ENCODE assay signal across 23 mouse cellular contexts in the genomic region with DNA sequence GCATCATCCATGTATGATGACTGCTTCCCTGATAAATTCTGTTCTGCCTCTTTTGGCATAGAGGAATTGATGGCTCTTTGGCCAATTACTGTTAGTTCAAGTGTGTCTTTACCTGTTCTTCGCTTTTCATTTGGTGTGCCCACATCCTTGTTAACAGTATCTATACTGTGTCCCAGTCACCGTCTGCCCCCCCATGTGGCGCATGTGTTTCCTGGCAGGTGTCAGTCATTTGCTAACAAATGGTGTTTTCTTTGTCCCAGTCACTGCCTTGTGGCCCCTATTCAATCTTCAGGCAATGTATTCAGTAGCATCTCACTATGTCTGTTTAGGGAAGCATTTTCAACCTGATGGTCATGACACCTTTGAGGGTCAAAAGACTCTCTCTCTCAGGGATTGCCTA. TPM values are rescaled to one million over a fixed set of nuclear protein-coding genes. Genes with fewer than 3 reads are reported as not detected.
DNase-seq lines count a peak whose midpoint lies in the region; ATAC-seq and TF ChIP-seq lines count a peak whose summit lies in the region.
"Had no signal": no experiment of that assay in that cellular context is flagged by ENCODE, and none has a peak within 500 bp of the region (broad histone marks: within the 10 kb centered on the region; RNA-seq: fewer than 3 reads in every experiment).

No protein-coding gene starts in this region.

- H3K4me1 ChIP-seq in thymus, adult 2 months (replicated peaks; ENCODE audit: control insufficient read depth, insufficient read depth, low read length): no peaks in the 10 kb centered on the region
- no peaks in the 10 kb centered on the region for H3K4me1 ChIP-seq in forebrain, embryonic 13.5 days
- no peaks in the 10 kb centered on the region for H3K4me1 ChIP-seq in midbrain, postnatal 0 days (ENCODE audit: insufficient read depth, low read length)
- H3K4me1 ChIP-seq: embryonic facial prominence, embryonic 10.5 days; embryonic facial prominence, embryonic 12.5 days had no signal

- no peaks in the 10 kb centered on the region for H3K9me3 ChIP-seq in forebrain, embryonic 13.5 days (replicated peaks)
- H3K9me3 ChIP-seq in midbrain, postnatal 0 days (ENCODE audit: low read length): no peaks in the 10 kb centered on the region
- H3K9me3 ChIP-seq: embryonic facial prominence, embryonic 10.5 days; embryonic facial prominence, embryonic 12.5 days had no signal

- H3K27ac ChIP-seq in thymus, adult 2 months (ENCODE audit: control insufficient read depth, insufficient read depth, low read length): no peak overlapping the region
- no peak overlapping the region for H3K27ac ChIP-seq in forebrain, embryonic 13.5 days
- no peak overlapping the region for H3K27ac ChIP-seq in midbrain, postnatal 0 days (ENCODE audit: low read depth, low read length)
- H3K27ac ChIP-seq: embryonic facial prominence, embryonic 10.5 days; embryonic facial prominence, embryonic 12.5 days had no signal

- DNase-seq in thymus, adult 2 months: peak; percentile 20
- DNase-seq in thymus, adult 18-20 months: no peak
- peak; percentile 27 to 32 for DNase-seq in thymus, postnatal 10 days (ENCODE audit: low spot score in 2 of 2)
- DNase-seq in thymus, postnatal 25 days: peak; percentile 32
- peak; percentile 57 for DNase-seq in thymus, postnatal 4 days
- DNase-seq in kidney, postnatal 25 days: no peak
- no peak for DNase-seq in midbrain, postnatal 0 days (ENCODE audit: low spot score)
- DNase-seq: adrenal gland, adult 2 months; adrenal gland, postnatal 14 days; adrenal gland, postnatal 36 days; cerebellum, adult 11-12 months; cerebellum, adult 2 months; cerebellum, adult 9-10 months; cerebellum, postnatal 10 days; cerebellum, postnatal 25 days had no signal

- no peak overlapping the region for H3K4me3 ChIP-seq in thymus, adult 2 months (ENCODE audit: control insufficient read depth, insufficient read depth, low read length)
- no peak overlapping the region for H3K4me3 ChIP-seq in forebrain, embryonic 13.5 days
- H3K4me3 ChIP-seq in midbrain, postnatal 0 days (ENCODE audit: low read depth, low read length): no peak overlapping the region
- H3K4me3 ChIP-seq: embryonic facial prominence, embryonic 10.5 days; embryonic facial prominence, embryonic 12.5 days had no signal

- WGBS in thymus, adult 2 months: 69% methylated on average over 3 of the region's 3 CpGs
- WGBS in forebrain, embryonic 13.5 days: 91% methylated on average over 3 of the region's 3 CpGs
- WGBS in midbrain, postnatal 0 days: 90% methylated on average over 3 of the region's 3 CpGs

- H3K9ac ChIP-seq in forebrain, embryonic 13.5 days: no peak overlapping the region
- no peak overlapping the region for H3K9ac ChIP-seq in midbrain, postnatal 0 days (replicated peaks; ENCODE audit: low read length, poor library complexity, severe bottlenecking)
- H3K9ac ChIP-seq: embryonic facial prominence, embryonic 12.5 days had no signal

- no peak overlapping the region for H3K4me2 ChIP-seq in forebrain, embryonic 13.5 days
- H3K4me2 ChIP-seq in midbrain, postnatal 0 days (ENCODE audit: low read depth, low read length, poor library complexity, severe bottlenecking): no peak overlapping the region
- H3K4me2 ChIP-seq: embryonic facial prominence, embryonic 12.5 days had no signal

- no peaks in the 10 kb centered on the region for H3K27me3 ChIP-seq in thymus, adult 2 months (ENCODE audit: control insufficient read depth, insufficient read depth, low read length)
- H3K27me3 ChIP-seq in forebrain, embryonic 13.5 days: no peaks in the 10 kb centered on the region
- no peaks in the 10 kb centered on the region for H3K27me3 ChIP-seq in midbrain, postnatal 0 days (ENCODE audit: insufficient read depth, low read length)
- H3K27me3 ChIP-seq: embryonic facial prominence, embryonic 12.5 days had no signal

- no peak for ATAC-seq in forebrain, embryonic 13.5 days
- no peak for ATAC-seq in midbrain, postnatal 0 days (ENCODE audit: low FRiP score)
- ATAC-seq: forebrain, embryonic 14.5 days; forebrain, embryonic 16.5 days had no signal

- no peak for TF ChIP-seq POLR2A in thymus, adult 2 months (IDR thresholded peaks at IDR 0.05; ENCODE audit: control insufficient read depth, extremely low read depth, insufficient read depth, low read length, poor library complexity)

- H3K36me3 ChIP-seq in thymus, adult 2 months (ENCODE audit: control insufficient read depth, insufficient read depth, low read length): no peaks in the 10 kb centered on the region
- no peaks in the 10 kb centered on the region for H3K36me3 ChIP-seq in forebrain, embryonic 13.5 days (ENCODE audit: poor library complexity, severe bottlenecking)
- H3K36me3 ChIP-seq in midbrain, postnatal 0 days (ENCODE audit: insufficient read depth, low read length): no peaks in the 10 kb centered on the region
- H3K36me3 ChIP-seq: embryonic facial prominence, embryonic 10.5 days; embryonic facial prominence, embryonic 12.5 days had no signal

- TF ChIP-seq CTCF in thymus, adult 2 months (IDR thresholded peaks at IDR 0.05; ENCODE audit: borderline replicate concordance, control insufficient read depth, extremely low read depth, insufficient read depth, low read length, poor library complexity): no peak
- no peak for TF ChIP-seq CTCF in midbrain, postnatal 0 days (IDR thresholded peaks at IDR 0.05)

RNA-seq across cellular contexts. Expression of a gene that starts 20.5 kb away (rescaled TPM):
- polyA plus RNA-seq in thymus, adult 2 months (2012; rRNA removed): 0.69 and 0.78 TPM in 2 replicates
- polyA plus RNA-seq in forebrain, embryonic 13.5 days (2015; fragmentation: Nextera tagmentation; extraction: Ambion mirVana): 1.3 and 1.4 TPM in 2 replicates
- total RNA-seq in midbrain, postnatal 0 days (2014; rRNA removed): 9.1 and 10.1 TPM in 2 replicates
- 14.3 and 16.3 TPM in 2 replicates for polyA plus RNA-seq in midbrain, postnatal 0 days (2015; fragmentation: Nextera tagmentation; extraction: Ambion mirVana)
- total RNA-seq: adrenal gland, adult 2 months; adrenal gland, postnatal 14 days; adrenal gland, postnatal 36 days; MEL had no signal
- polyA plus RNA-seq: adrenal gland, adult 2 months had no signal

RNA-seq across cellular contexts. Expression of a gene that starts 48.1 kb away (rescaled TPM):
- 1.9 and 2.5 TPM in 2 replicates for polyA plus RNA-seq in thymus, adult 2 months (2012; rRNA removed)
- polyA plus RNA-seq in forebrain, embryonic 13.5 days (2015; fragmentation: Nextera tagmentation; extraction: Ambion mirVana): 0.59 and 1.00 TPM in 2 replicates
- total RNA-seq in midbrain, postnatal 0 days (2014; rRNA removed): 0.52 TPM in 1 of 2 replicates, not detected in the other
- 0.26 TPM in 1 of 2 replicates, not detected in the other for polyA plus RNA-seq in midbrain, postnatal 0 days (2015; fragmentation: Nextera tagmentation; extraction: Ambion mirVana)
- polyA plus RNA-seq: adrenal gland, adult 2 months; cerebellum, adult 2 months; embryonic facial prominence, embryonic 14.5 days; forebrain, embryonic 11.5 days; forebrain, embryonic 16.5 days had no signal

Comparison
In these comparisons a context has a peak if more than half of its experiments do, and no peak if none do; other contexts are left out.
1. DNase-seq: peak in thymus, adult 2 months (single experiment), thymus, postnatal 10 days (2 of 2), thymus, postnatal 25 days (single experiment) and thymus, postnatal 4 days (single experiment); none in thymus, adult 18-20 months (0 of 2), kidney, postnatal 25 days (0 of 2) and midbrain, postnatal 0 days (single experiment).